Mouse (Mus musculus) A20 (cell line): ENCODE data around the gene Cytip.

Experiments used
- DNase-seq: peaks from one replicate; pipeline ENCODE4 v3.0.0-alpha.2; 2011; ENCODE audit warnings: low read depth, low spot score

Gene Cytip

GRCm38 (mm10) chr2:58161813-58162212 lies 33.5 kb downstream of the Cytip start:
- no peak for DNase-seq

GRCm38 (mm10) chr2:58160541-58161307 lies 34.6 kb downstream of the Cytip start:
- DNase-seq, result peak; percentile 78

DNA sequence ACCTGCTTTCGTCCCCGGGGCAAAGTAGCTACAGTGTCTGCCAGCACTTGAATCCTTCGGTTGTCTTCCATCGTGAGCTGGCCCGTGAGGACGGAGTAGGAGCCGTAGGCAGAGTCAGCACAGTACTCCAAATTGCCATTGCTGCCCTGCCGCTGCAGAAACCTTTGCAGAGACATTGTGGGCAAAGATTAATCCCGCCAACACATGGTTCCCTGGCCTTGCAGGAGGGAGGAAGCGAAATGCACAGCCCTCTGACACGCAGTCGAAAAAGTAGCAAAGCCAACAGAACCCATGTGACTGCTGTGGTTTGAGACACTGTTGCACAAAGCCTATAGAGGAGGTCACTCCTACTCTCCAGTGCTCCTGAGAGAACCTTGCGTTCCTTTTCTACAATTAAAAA lies 35.5 kb downstream of the Cytip start:
- DNase-seq, result peak; percentile 67

GRCm38 (mm10) chr2:58159121-58159520 lies 36.2 kb downstream of the Cytip start:
- no peak for DNase-seq

DNA sequence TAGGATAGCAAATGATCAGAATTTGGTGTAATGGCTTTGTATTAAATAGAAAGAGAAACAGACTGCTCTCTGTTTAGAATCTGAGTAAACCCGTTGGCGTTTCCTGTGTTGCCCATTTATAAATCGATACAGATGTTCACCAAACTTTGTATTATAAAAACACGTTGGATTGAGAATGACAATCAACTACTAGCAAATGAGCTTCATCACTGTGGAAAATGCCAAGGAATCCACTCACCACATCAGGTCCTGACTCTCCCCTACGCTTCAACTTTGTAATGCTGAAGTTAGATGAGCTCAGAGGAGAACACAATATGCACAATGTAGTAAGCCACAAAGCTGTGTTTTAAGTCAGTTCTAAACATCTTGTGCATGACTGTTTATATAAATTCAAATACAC lies 36.8 kb downstream of the Cytip start:
- DNase-seq, result peak; percentile 36

DNA sequence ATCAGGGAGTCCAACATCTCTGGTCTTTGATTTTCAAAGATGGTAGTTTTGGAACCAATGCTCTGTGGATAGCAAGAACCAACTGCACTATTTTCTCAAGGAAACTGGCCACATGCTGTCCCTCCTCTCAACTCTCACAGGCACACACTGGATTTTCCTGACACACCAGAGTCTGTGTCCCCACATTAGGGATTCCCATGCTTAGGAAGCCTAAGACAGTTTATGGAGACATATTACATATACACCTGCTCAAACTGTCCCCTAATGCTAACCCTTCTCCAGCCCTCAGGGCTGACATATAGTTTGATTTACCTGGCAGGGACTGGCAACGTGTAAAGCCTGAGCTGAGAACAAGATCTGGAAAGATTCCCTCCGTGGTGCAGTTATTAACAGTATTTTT lies 37.2 kb downstream of the Cytip start:
- DNase-seq, result peak; percentile 31

GRCm38 (mm10) chr2:58157466-58157865 lies 37.9 kb downstream of the Cytip start:
- no peak for DNase-seq

GRCm38 (mm10) chr2:58156495-58157392 lies 38.6 kb downstream of the Cytip start:
- DNase-seq, result peak; percentile 86

- DNase-seq, result peak; percentile 62
Measured at GRCm38 (mm10) chr2:58156108-58156415, 39.3 kb downstream of the Cytip start.

GRCm38 (mm10) chr2:58155271-58156107 lies 39.8 kb downstream of the Cytip start:
- DNase-seq, result peak; percentile 66

DNA sequence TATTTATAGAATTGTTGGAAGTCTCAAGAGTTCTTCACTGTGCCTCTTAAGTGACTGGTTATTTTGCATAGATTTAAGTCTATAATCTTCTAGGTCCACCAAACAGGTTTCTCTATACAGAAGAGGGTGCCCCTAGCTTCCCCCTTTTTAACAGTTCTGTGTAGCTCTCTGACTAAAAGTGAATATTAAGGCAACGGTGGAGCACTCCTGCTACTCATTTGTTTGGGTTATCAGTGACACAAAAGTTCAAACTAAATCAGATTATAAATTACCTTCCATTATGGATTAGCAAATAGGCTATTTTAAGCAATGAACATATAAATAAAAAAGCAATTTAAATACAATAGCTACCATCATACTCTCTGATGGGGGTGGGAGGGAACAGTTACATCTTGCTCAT lies 40.8 kb downstream of the Cytip start:
- DNase-seq, result peak; percentile 52

GRCm38 (mm10) chr2:58153742-58154141 lies 41.6 kb downstream of the Cytip start:
- DNase-seq, result peak; percentile 72

GRCm38 (mm10) chr2:58149983-58150405 lies 45.3 kb downstream of the Cytip start:
- peak; percentile 54 for DNase-seq

- DNase-seq, result no peak
Measured at GRCm38 (mm10) chr2:58146572-58146971, 48.8 kb downstream of the Cytip start.

- no peak for DNase-seq
Measured at GRCm38 (mm10) chr2:58140531-58140930, 54.8 kb downstream of the Cytip start.

GRCm38 (mm10) chr2:58138611-58139010 lies 56.7 kb downstream of the Cytip start:
- no peak for DNase-seq

DNA sequence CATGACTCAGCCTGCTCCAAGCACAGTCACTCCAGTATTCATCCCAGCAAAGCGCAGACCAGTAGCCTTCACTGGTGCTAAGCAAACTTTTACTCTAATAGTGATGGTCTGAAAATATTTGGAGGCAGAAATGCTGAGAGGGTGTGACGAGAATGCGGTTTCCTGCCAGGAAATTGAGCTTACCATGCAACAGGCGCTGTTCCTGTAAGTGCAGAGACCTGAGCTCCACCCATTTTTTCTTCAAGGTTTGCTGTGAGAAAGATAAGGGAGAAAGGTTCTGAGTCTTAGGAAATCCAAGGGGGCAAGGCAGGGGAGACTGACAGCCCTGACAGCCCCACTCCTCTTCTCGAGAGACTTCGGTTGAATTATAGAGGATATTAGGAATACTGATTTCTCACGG lies 57.7 kb downstream of the Cytip start:
- DNase-seq, result no peak

GRCm38 (mm10) chr2:58136526-58136925 lies 58.8 kb downstream of the Cytip start:
- no peak for DNase-seq

DNA sequence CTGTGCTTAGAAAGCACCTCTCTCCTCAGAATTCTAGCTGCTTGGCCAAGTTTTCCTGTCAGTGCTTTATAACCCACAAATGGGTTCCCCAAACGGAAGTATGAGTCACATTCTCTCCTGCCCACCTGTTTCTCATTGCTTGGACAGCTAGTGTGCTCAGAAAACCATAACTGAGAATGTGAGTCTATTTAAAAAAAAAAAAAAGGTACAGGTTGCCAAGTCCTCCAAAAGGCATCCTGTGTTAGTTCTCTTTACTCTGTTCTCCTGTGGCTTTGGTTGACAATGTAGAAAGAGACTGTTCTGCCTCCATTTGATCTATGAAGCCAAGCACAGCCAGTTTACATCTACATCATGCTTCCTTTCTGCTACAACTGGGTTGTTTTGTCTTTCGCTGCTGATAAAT lies 60.3 kb downstream of the Cytip start:
- DNase-seq, result peak; percentile 38

GRCm38 (mm10) chr2:58132597-58132996 lies 62.7 kb downstream of the Cytip start:
- no peak for DNase-seq

DNA sequence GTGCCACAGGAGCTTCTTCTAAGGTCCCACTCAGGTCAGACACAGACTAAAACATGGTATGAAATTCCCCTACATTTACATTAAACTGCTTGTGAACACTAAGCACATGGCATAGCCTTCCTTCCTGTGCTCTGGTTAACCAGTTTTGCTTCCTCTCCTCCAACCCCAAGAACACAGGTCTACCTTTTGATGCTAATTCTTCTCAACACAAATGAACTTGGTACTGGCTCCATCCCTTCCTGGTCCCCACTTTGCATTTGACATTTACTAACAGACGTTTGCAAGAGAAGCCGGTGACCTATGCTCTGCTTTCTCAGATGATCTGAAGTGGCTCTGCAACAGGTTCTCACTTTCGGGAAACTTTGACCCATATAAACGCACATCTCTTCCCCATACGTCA lies 65.4 kb downstream of the Cytip start:
- no peak for DNase-seq

DNA sequence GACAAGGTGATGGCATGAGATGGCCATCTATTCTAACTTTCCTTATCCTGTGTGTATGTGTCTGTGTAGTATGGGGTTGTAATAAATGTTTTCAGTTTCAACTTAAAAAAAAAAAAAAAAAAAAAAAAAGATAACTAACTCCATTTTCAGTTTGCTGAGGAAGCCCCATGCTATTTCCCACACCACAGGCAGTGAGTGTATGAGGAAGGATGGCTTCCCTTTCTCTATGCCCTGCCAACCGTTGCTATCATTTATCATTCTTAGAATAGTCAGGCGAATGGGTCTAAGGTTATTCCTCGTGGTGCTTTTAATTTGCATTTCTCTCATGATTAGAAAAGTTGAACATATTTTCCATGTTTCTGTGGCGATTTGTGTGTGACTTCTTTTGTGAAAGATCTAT lies 84.2 kb downstream of the Cytip start:
- DNase-seq, result no peak
